Mouse (Mus musculus): ENCODE results near the gene Zdhhc3.

Zdhhc3 gene

GRCm38 (mm10) chr9:123115566-123115965, 2.6 kb upstream of the Zdhhc3 start:
- DNase-seq (ENCODE audit: low spot score in 2 of 2) = no peak

DNA sequence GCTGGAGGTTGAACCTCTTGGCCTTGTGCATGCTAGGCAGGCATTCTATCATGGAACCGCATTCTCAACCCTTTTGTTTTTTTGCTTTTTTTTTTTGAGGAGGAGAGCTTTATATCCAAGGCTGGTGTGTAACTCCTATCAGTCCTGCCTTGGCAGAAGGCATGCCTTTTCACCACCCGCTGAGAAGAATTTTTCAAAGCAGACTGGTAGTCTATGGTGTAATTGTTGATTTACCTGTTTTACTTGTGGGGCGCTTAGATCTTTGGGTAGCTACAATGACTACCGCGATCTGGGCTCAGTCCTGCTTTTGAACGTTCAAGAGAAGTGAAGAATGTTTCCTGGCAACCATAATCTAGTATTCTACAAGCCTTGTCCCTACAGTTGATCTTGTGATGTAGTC, 926 bp upstream of the Zdhhc3 start:
- no peak for DNase-seq (ENCODE audit: low spot score in 2 of 2)

DNA sequence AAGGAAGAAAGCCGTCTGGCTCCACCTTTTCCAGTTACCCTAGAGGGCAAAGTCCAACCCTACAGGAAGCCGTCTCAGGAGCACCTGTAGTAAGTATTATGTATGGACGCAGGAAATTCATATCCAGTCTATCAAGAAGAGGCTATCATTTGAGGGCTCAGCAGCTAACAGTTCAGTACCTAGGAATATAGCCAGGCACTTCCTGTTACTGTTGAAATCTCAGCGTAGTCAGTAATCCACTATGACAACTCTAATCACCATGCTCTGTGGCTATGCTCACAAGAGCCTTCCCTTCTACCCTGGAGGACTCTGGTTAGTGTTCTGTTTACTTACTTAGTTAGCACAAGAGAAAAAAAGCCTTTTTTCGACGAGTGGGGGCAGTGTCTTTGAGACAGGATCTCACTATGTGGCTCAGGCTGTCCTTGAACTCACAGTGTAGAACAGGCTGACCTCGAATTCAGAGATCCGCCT, 1.2 kb downstream of the Zdhhc3 start:
- no peak for DNase-seq (ENCODE audit: low spot score in 2 of 2)

DNA sequence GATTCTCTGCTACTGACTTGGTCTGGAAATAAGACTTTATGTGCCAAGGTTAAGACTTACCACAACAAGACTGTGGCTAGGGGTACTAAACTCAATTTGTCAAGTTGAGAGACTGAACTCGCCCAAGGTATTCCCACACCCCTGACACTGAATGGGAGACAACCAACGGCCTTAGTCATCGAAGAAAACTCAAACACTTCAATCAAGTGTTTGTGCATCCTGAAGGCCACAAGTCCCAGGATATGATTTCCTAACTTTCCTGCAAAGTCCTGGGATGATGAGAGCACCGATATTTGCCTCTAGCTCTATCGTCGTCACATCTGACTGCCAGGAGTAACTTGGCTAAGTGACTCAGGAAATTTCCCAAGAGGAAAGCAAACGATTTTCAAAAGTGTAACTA, 3.8 kb downstream of the Zdhhc3 start:
- DNase-seq (ENCODE audit: low spot score in 2 of 2) = no peak

DNA sequence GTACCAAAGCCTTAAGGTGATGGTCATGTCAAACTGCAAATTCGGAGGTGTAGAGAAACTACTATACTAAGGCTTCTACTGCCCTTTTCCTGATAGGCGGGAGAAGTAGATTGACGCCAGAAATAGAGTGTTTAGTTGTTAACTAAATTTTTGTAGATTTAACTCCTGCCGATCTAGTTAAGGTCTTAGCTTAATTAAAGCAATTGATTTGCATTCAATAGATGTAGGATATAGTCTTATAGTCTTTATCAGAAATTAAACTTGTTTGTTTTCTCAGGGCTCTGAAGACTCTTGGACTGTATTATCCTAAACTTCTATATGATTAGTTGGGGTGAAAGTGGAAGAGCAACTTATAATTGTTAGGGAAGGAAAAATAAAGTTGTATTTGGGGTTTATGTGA, 5.8 kb downstream of the Zdhhc3 start:
- DNase-seq (ENCODE audit: low spot score in 2 of 2) = no peak

DNA sequence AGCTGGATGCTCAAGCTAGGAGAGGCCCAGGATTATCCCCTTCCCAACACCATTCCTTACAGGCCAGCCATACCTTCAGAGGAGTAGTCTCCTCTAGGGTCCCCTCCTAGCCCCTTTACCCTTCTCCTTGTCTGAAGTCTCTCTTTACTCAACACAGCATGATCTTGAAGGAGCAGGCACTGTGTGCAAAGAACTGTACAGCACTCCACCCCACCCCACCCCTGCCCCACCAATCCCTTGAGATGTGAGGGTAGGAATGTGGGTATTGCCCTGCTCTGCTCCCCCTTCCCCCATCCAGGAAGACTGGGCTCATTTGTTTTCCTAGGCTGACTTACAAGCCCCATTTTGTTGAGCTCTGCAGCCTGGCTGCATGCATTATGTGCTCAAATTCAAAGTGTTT, 8.6 kb downstream of the Zdhhc3 start:
- DNase-seq (ENCODE audit: low spot score in 2 of 2) = no peak

DNA sequence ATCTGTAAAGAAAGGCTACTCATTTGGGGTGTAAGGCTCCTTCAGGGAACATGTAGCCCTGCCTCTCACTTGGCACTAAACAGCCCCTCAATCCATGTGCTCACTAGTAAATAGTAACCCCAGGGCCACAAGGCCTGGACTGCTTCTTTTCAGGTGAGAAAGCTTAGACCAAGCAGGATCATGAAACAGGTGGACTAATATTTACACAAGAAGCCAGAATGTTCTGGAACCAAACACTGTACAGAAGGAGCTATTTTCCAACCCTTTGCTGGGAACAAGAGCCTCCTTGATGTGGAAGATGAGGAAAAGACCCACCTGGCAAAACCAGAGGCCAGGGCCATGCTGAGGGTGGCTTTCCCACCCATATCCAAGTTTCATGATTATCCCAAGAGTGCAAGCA, 9.6 kb downstream of the Zdhhc3 start:
- DNase-seq (ENCODE audit: low spot score in 2 of 2) = no peak

DNA sequence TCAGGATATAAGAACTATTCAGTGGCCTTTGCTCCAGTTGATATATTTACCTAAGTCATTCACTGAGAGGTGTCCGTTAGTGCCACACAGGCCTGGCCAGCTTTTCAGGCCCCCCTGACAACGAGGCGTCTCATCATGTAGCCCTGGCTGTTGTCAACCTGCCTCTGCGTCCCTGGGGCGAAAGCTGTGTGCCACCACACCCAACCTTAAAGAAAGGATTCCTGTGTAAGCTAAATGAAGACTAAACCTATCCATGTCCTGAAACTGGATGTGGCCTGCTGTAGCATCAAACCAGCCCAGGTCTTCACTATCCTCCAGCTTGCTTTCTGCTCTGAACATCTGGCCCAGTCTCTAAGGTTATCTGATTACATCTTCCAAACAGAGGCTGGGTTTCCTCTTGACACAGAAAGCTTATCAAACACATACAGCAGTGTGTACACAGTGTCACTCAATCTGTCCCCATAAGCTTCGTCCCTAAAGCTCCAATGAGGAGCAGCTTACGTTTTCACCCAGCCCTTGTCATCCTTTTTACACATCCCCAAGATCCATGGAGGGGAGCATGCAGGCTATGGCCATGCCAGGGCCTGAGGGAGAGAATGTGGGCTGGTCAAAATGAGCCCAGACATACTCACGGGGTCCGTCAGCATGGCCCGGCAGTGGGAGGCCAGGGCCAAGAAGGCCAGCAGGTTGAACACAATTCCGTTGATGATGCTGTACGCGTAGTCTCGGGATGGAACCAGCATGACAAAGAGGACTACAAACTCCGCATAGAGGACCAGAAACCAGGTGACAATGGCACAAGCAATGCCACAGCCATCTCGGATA, 13.2 kb downstream of the Zdhhc3 start:
- no peak for DNase-seq (ENCODE audit: low spot score in 2 of 2)

- DNase-seq (ENCODE audit: low spot score in 2 of 2) = no peak
Measured at GRCm38 (mm10) chr9:123090844-123091243, 22.2 kb downstream of the Zdhhc3 start.

DNA sequence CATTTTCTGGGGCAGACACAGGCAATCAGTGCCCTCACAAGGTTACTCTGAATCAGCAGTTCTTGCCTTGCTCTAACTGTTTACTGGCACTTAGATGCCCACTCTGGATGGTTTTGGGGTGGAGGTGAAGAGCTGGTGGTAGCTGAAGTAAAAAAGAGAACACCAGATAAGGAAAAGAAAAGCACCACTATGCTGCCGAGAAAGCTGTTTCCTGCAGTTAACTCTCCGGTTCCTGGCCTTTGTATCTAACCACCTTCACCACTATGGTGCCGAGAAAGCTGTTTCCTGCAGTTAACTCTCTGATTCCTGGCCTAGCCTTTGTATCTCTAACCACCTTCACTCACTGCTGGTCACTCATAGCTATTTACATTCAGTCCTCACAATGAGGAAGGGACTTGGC, 25.4 kb downstream of the Zdhhc3 start:
- DNase-seq (ENCODE audit: low spot score in 2 of 2) = no peak

- DNase-seq (ENCODE audit: low spot score in 2 of 2) = no peak
Measured at GRCm38 (mm10) chr9:123085373-123085772, 27.6 kb downstream of the Zdhhc3 start.

GRCm38 (mm10) chr9:123080796-123081195, 32.2 kb downstream of the Zdhhc3 start:
- DNase-seq (ENCODE audit: low spot score in 2 of 2) = no peak

- DNase-seq (ENCODE audit: low spot score in 2 of 2) = no peak
Measured at GRCm38 (mm10) chr9:123080355-123080754, 32.6 kb downstream of the Zdhhc3 start.

- DNase-seq (ENCODE audit: low spot score in 2 of 2) = no peak
Measured at GRCm38 (mm10) chr9:123079149-123079548, 33.9 kb downstream of the Zdhhc3 start.

DNA sequence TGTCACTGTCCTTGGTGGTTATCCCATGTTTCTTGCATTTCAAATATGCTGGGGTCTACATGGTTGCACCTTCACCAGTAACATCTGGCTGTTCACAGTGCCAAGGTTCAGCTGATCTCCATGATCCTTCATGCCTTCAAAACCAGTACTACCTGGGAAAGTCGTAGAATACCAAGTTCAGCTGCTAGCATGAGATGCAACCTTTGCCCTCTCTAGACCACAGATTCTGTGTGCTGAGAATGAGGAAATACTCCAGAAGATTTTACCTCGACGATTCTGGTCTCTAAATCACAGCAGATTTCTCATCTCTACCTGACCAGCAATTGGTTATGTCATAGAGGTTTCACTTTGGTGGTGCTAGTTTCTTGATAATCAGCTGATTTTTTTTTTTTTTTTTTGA, 52.8 kb downstream of the Zdhhc3 start:
- DNase-seq (ENCODE audit: low spot score in 2 of 2) = no peak

- no peak for DNase-seq (ENCODE audit: low spot score in 2 of 2)
Measured at GRCm38 (mm10) chr9:123058724-123059292, 54.2 kb downstream of the Zdhhc3 start.

GRCm38 (mm10) chr9:123047665-123048064, 65.3 kb downstream of the Zdhhc3 start:
- DNase-seq (ENCODE audit: low spot score in 2 of 2) = no peak

DNA sequence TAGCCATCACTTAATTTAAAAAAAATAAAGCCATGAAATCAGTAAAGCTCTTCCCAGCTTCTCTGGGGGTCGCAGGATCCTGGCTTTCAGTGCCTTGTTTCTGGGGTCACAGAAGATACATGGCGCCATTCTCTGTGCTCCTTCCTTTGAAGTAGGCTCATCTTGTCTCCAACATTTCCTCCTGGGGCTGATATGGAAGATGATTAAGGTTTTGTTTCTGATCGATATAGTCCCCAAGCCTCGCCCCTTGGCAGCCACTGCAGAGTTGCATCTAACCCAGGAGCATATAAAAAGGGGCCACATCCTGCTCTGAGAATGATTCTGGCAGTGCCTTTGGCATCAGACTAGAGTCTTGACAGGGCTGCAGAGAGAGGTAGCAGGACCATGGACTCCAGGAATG, 78.6 kb downstream of the Zdhhc3 start, which contains the start of gene Tgm4:
Tgm4 (plus strand) TSS at position 301 of the 400 bp plus-strand sequence.
- DNase-seq (ENCODE audit: low spot score in 2 of 2) = no peak

- no peak for DNase-seq (ENCODE audit: low spot score in 2 of 2)
Measured at GRCm38 (mm10) chr9:123031496-123032246, 81.3 kb downstream of the Zdhhc3 start.

- no peak for DNase-seq (ENCODE audit: low spot score in 2 of 2)
Measured at GRCm38 (mm10) chr9:123024201-123024600, 88.8 kb downstream of the Zdhhc3 start.

- peak; percentile 3 to 13 for DNase-seq (ENCODE audit: low spot score in 2 of 2)
Measured at GRCm38 (mm10) chr9:123021636-123022379, 91.2 kb downstream of the Zdhhc3 start.
